Mouse (Mus musculus) monocyte, adult 5-6 weeks (primary cell): ENCODE results near the gene Nr2f2. TPM values are rescaled to one million over a fixed set of nuclear protein-coding genes. Genes with fewer than 3 reads are reported as not detected.

Experiments used
- ATAC-seq: fragments of 153-309, 156-312 bp; replicated peaks from 2 replicates; pipeline ENCODE4 v1.8.0; 2017; ENCODE audit warnings: mild to moderate bottlenecking; ENCODE audit not compliant: low TSS enrichment, insufficient number of reproducible peaks, severe bottlenecking, poor library complexity, low FRiP score
- total RNA-seq: library from RNA; stranded (forward); fragments of 200-1000, 200-491, 200-594 nt; gene quantifications from 3 replicates; pipeline ENCODE4 v1.2.3, GENCODE M21; 2017

Nr2f2 gene
- total RNA-seq, 1 experiment from 2014 or later = not detected

DNA sequence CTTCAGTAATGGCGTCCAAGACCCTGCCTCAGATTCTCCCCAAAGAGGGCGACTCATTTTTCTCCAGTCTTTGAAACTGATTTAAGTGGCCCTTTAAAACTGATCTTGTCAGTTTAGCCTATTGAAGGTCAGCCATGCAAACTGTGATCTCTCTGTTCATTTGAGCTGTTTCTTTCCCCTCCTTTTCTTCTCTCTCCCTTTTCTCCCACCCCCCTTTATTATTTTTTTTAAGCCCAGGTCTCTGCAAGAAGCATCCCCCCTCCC is 11.2 kb downstream of the Nr2f2 start:
- ATAC-seq = no peak

- ATAC-seq = no peak
Measured at GRCm38 (mm10) chr7:70354606-70355356, 11.8 kb downstream of the Nr2f2 start.

DNA sequence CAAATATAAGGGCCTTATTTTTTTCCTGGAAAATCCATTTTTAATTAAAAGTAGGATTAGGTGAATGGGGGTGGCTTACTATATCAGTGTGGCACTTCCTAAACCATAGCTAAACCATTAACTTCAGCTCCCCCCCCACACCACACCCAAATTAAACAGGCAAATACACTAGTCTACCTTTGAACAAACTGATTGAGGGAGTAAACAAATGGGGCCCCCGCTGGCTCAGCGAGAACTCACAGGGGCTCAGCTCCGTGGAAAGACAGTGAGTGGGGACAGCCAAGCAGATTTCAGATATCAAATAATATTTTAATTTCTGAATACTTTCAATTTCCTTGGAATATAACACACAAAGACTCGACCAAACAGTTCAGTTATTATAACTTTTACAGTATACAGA is 13.4 kb downstream of the Nr2f2 start:
- ATAC-seq = no peak

DNA sequence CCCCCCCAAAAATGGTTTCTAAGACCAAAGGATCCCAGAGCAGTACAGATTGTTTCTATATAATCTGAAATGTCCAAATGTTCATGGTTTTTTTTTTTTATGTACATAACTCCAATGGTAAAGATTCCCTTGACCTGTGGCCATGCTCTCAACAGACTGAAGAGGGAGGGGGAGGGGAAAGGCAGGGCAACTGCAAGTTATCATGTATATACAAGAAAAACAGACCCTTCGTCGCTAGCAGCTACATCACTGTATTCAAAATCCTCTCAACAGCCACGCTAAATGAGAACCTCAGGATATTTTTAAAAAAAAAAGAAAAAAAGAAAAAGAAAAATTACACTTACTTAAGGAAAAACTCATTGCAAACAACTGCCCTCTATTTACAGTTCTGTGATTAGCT is 13.9 kb downstream of the Nr2f2 start:
- no peak for ATAC-seq

DNA sequence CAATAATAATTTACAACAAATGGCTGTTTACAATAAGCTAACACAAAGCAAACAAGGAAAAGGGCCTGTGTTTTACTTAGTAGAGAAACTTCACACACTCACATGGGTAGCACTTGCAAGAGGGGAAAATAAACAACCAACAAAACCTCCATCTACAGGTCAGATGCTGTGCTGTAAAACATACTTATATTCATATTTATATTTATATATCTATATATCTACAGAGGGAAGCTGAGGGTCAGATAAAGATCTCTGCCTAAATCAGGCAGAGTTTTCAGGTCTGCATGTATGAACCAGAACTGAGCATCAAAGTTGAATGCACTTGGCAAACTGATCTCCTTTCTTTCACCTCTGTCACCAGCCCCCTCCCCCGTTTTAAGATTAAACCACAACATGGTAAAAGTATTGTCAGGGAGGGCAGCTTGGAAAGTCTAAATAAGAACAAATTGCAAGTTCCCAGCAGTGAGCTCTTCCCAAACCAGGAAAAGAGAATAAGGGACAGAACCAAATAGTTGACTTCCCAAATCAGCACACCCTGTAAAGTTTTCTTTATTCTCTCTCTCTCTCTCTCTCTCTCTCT is 14.5 kb downstream of the Nr2f2 start:
- ATAC-seq = no peak

DNA sequence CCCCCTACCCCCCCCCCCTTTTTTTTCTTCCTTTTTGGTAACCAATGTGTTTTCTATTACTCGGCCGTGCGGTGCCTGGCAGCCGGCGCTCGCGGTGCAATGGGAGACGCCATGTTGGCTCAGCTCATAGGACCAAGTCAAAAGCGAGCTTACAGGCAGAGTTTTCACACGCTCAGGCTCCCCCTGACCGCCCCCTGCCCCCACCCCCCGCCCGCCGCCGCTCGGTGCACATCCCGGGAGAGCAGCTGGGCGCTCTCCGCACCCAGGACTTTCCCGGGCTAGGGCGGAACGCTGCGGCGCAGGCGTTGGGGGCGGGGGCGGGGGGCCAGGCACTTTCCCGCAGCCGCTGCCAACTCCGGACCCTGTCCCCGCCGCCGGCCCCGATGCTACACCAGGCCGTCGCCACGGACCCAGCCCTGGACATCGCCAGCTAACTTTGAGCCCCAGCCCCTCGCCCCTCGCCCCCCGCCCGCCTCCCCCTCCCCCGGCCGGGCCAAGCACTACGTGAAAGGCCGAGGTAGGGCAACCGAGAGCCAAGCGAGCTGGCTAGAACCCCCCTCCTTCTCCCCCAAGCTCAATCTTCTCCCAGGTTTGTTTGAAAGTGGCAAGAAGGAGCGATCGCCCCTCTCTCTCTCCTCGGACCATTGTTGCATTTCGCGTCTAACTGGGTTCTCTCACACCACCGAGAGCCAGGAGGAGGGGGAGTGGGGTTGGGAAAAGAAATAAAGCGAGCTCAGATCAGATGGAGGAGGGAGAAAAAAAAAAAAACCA is 15.6 kb downstream of the Nr2f2 start:
- no peak for ATAC-seq

DNA sequence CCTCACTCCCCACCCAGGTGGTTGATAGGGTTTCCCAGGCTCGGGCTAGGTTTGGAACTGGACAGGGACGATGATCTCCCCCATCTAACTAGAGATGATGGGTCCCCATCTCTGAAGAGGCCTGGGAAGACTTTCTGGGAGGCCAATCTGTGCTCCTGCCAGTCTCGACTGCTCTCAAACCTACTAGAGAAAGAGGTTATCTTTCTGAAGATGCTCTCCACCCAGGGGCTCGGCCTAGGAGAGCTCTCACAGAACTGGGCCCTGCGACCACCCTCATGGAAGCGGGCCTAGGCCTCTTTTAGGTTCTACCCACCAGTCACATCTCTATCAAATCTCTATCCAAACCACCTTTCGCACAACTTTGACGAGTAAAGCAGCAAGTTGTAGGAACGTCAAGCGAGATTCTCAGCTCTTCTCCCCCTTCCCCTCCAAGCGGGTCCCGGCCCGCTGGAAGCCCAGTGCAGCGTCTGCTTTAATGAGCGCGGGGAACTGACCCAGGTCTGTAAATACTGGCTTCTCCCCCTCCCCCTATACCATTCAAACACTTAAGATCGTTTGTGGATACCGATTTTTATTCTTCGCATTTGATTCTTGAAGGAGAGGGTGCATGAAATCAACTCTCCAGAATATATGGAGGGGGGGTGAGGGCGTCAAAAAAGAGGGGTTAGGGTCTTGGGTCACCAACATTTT is 16.4 kb downstream of the Nr2f2 start:
- no peak for ATAC-seq

GRCm38 (mm10) chr7:70348977-70349615 is 17.4 kb downstream of the Nr2f2 start:
- ATAC-seq = no peak

GRCm38 (mm10) chr7:70348064-70348976 is 18.2 kb downstream of the Nr2f2 start:
- ATAC-seq = no peak

DNA sequence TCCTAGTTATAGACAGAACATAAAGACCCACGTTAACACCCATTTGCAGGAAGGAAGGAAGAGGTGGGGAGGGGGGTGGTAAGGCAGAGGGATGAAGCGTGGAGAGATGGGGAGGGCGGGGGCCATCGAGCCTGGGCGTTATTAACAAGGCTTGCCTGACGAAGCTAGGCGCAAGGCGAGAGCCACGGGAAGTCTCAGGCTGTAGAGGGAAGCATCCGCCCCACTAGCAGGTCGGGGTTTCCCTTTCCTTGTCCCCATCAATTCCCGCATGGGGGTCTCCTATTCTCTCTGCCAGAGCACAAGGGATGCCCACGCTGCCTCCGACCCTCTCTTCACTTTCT is 18.9 kb downstream of the Nr2f2 start:
- no peak for ATAC-seq

GRCm38 (mm10) chr7:70346951-70347617 is 19.5 kb downstream of the Nr2f2 start:
- ATAC-seq = no peak

DNA sequence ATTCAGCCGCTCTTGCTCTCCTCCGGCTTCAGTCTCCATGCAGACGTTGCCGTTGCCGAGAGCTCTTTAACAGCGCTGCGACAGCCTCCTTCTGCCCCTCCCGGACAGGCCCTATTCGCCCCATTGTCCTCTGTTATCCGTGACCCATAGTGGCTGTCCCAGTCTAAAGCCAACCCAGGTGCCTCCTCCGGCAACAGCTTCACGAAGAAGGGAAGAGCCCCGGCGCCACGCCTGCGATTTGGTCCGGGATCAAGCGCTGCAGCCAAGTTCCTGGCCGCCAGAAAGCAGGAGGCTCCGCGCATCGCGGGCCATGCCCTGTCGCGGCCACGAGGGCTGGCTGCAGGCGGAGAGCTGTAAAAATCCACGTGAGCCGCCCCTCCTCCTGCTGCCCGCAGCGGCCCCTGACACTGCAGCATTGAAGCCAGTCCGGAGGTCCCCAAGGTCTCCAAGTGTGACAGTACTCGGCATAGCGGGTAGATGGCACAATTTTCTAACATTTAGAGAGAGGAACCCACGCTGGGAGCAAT is 20.5 kb downstream of the Nr2f2 start:
- ATAC-seq = no peak

- ATAC-seq = no peak
Measured at GRCm38 (mm10) chr7:70343426-70343825, 23.1 kb downstream of the Nr2f2 start.

DNA sequence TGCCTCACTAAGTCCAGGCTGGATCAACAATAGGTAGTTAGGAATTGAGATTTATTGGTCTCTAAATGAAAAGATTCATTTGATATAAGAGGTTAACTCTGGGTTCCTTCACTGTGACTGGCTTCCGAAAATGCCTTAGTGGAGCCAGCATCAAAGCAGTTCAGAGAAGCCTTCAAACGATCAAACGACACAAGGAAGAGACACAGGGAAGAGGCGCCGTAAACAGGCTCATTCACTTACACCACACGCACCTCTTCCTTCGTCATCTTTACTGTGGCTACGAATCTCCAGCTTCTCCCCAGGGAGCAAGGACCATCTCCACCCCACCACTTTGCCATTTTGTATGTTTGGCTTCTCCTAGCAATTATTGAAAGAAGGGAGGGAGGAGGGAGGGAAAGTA is 23.8 kb downstream of the Nr2f2 start:
- no peak for ATAC-seq

DNA sequence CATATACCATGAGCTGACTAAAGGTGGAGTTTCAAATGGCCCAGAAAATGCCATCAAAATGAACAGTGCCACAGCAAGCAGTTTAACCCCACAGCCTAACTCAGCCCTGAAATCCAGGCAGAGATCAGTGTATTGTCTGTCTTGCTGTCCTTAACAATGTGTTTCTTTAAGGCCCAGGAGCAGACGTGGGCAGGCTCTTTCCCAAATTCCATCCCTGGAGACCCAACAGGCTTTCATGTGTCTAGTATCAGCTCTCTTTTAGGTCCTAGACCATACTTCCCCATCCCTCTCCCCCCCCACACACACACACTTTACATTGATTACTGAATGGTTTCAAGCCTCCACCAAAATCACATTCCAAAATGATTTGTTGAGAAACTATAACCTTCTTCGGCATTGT is 24.5 kb downstream of the Nr2f2 start:
- no peak for ATAC-seq

DNA sequence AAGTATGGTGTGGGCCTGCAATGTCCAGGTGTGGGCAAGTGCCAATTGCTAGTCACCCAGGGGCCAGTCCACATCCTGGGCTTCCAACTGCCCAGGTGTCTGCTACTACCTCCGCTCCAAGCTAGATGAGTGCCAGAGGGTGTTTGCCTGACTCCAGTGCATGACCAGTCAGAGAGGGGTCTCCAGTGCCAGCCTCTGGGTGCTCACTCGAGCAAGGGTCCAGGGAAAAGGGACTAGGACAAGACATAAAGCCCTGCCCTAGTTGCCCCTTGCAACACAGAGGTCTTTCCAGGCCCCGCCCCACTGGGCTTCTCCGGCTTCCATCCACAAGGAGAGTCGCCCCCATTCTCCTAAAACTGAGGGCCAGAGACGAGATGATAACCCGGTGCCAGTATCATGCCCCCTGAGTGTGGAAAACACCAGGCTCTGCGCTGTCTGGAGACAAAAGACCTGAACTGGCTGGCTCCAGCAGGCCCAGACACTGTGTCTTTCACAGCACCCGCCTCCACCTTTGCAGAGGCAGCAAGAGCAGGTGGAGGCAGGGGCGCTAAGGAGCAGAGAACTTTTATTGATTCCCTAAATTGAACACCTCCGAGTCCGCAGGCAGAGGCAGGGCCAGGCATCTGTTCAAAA is 26.4 kb downstream of the Nr2f2 start:
- ATAC-seq = no peak

GRCm38 (mm10) chr7:70338265-70338640 is 28.3 kb downstream of the Nr2f2 start:
- no peak for ATAC-seq
